Mouse (Mus musculus) forebrain, embryonic 14.5 days (tissue): ENCODE measurements at regions not wholly inside any gene's neighbourhood (a gene's known extent, or its start where the extent isn't known, plus 50 kb on each side); places are given as distances from the start of the nearest gene placed in this dataset.

Experiments used
- ATAC-seq: fragments of 200-750 bp; cut with Nextera tagmentation; 2 replicates; pipeline ENCODE4 v1.8.0; 2017; ENCODE audit warnings: mild to moderate bottlenecking, moderate library complexity
- DNase-seq: peaks from one replicate; pipeline ENCODE4 v3.0.0-alpha.2; 2015; ENCODE audit warnings: low spot score
- H3K27ac ChIP-seq: fragments of 300-500 bp; sonication (generic); 2 replicates; pipeline ENCODE4 v1.5.1; 2014; ENCODE audit warnings: low read depth, mild to moderate bottlenecking, control low read depth, low read length, moderate library complexity
- H3K27me3 ChIP-seq: fragments of 300-500 bp; sonication (generic); replicated peaks from 2 replicates; pipeline ENCODE4 v1.6.1; 2014; ENCODE audit warnings: low read length, control low read depth, mixed read lengths; ENCODE audit not compliant: control insufficient read depth, insufficient read depth
- H3K36me3 ChIP-seq: fragments of 300-500 bp; sonication (generic); 2 replicates; pipeline ENCODE4 v1.6.1; 2014; ENCODE audit warnings: low read length, control low read depth; ENCODE audit not compliant: control insufficient read depth, insufficient read depth
- H3K4me1 ChIP-seq: fragments of 300-500 bp; sonication (generic); 2 replicates; pipeline ENCODE4 v1.6.1; 2014; ENCODE audit warnings: antibody characterized with exemption, low read length, control low read depth; ENCODE audit not compliant: control insufficient read depth, insufficient read depth
- H3K4me2 ChIP-seq: fragments of 300-500 bp; sonication (generic); 2 replicates; pipeline ENCODE4 v1.6.1; 2014; ENCODE audit warnings: mild to moderate bottlenecking, control low read depth, low read length
- H3K4me3 ChIP-seq: fragments of 300-500 bp; sonication (generic); 2 replicates; pipeline ENCODE4 v1.5.1; 2014; ENCODE audit warnings: low read depth, low read length, control low read depth
- H3K9ac ChIP-seq: fragments of 300-500 bp; sonication (generic); 2 replicates; pipeline ENCODE4 v1.6.1; 2014; ENCODE audit warnings: mild to moderate bottlenecking, low read length, control low read depth, moderate library complexity
- H3K9me3 ChIP-seq: fragments of 300-500 bp; sonication (generic); replicated peaks from 2 replicates; pipeline ENCODE4 v1.6.1; 2016; ENCODE audit warnings: low read length, control low read depth, mixed read lengths; ENCODE audit not compliant: control insufficient read depth
- WGBS: fragments of 180-500 bp; shearing (Covaris S2); extraction: QIAGEN DNeasy Blood & Tissue Kit; methylation state at CpG from one replicate; pipeline ENCODE4 v1.1.7; 2014; 5-methylcytosine and 5-hydroxymethylcytosine counted together

DNA sequence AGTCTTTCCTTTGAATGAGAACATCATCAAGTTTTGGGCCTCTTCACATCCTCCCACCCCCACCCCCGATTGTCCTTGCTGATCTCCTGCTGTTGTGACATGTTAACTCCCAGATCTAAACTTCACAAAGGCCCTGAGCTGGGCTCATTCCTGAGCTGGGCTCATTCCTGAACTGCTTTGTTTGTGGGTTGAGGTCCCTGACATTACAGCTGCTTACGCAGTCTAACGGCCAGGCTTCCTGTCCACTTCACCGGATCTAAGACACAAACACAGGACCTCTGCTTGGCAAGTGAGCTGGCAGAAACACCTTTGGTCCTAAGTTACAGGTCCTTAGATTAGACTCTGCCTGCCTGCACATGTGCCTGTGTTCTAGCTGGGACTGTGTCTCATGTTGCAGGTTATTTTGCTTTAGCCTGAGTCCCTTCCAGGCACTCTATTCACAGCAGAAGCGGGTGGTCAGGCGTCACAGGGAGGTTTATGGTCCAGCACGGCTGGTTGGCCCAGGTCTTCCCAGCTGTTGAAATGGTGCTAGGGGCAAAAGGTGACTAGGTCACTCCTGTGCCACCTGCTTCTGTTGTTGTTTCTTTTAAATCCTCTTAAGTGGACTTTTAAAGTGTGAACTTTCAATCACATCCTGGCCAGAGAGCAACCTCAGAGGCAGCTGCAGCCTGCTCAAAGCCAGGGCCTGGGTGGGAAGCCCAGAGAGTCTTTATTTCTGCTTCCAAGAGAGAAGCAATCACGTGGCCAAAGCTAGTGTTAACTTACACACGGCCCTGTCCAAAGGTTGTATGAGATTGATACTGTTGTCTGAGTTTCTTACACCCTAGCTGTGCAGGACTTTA, 79.1 kb downstream of the Foxb1 start:
- no peak overlapping the region for H3K4me3 ChIP-seq
- H3K9ac ChIP-seq, result no peak overlapping the region
- H3K27ac ChIP-seq, result no peak overlapping the region
- DNase-seq, result no peak
- no peaks in the 10 kb centered on the region for H3K9me3 ChIP-seq
- H3K4me1 ChIP-seq, result 0 out of 2 replicates have a peak, but pooled peaks cover under 1% of the 10 kb centered on the region
- H3K27me3 ChIP-seq, result peaks cover 4% of the 10 kb centered on the region; the same call in 1 of the 2 replicates
- no peaks in the 10 kb centered on the region for H3K36me3 ChIP-seq
- ATAC-seq, result no peak
- H3K4me2 ChIP-seq, result no peak overlapping the region
- 14% methylated on average over 9 of the region's 9 CpGs for WGBS

DNA sequence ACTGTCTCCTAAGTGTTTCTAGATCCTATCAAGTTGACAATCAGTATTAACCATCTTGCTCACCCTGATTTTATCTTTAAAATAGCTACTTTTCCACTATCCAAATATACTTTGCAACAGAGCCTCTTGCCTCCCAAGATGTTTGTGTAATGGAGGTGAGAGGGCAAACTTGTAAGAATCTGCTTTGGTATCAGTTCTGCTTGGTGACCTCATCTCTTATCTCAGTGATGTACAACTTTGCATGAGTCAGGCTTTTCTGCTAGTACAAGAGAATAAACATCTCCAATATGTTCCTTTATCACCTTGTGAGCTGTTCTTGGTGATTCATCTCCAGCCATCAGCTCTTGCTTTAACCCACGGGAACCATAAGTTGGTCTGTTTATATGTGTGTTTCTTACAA, 82.1 kb downstream of the Foxb1 start:
- 95% methylated on average over 1 of the region's 1 CpGs for WGBS
- Histone ChIP-seq H3K4me2 (no peak overlapping the region), H3K36me3 (no peaks in the 10 kb centered on the region), H3K9ac (no peak overlapping the region), H3K4me1 (no peaks in the 10 kb centered on the region), H3K27ac (no peak overlapping the region), H3K4me3 (no peak overlapping the region), H3K27me3 (peaks cover 16% of the 10 kb centered on the region; the same call in 1 of the 2 replicates), H3K9me3 (0 out of 2 replicates have a peak, but pooled peaks cover 2% of the 10 kb centered on the region)
- ATAC-seq (no peak), DNase-seq (no peak)

DNA sequence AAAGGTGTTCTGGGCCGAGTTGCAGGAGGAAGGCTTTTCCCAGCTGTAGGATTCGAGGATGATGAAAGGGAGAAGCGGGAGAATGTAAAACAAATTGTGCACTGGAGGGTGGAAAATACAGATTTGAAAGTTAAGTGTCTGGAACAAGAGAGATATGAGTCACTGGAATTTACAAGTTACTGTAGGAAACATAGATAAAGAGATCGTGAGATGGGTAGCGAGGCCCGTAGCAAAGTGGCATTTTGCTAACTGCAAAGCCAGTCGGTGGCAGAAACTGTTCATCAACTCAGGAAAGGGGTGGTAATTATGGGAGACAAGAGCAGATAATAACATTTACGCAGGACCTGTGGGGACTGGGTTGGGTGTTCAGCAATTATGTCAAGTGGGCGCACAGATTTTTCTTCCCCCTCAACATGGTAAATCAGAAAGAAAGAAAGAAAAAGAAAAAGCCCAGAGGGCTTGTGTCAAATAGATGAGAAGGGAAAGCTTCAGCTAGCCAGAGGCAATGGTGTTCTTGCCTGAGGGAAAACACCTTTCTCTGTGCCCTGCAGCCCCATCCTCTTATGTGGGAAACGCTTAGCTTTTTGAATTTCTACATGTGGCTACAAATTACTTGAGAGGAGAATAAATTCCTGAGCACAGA, 87.2 kb downstream of the Foxb1 start:
- no peak overlapping the region for H3K9ac ChIP-seq
- H3K4me2 ChIP-seq, result no peak overlapping the region
- H3K27ac ChIP-seq, result no peak overlapping the region
- no peak overlapping the region for H3K4me3 ChIP-seq
- H3K36me3 ChIP-seq, result no peaks in the 10 kb centered on the region
- WGBS, result 57% methylated on average over 10 of the region's 10 CpGs
- peaks cover 19% of the 10 kb centered on the region for H3K4me1 ChIP-seq
- no peak for DNase-seq
- H3K27me3 ChIP-seq, result peaks cover 51% of the 10 kb centered on the region
- no peak for ATAC-seq
- H3K9me3 ChIP-seq, result 0 out of 2 replicates have a peak, but pooled peaks cover 2% of the 10 kb centered on the region

DNA sequence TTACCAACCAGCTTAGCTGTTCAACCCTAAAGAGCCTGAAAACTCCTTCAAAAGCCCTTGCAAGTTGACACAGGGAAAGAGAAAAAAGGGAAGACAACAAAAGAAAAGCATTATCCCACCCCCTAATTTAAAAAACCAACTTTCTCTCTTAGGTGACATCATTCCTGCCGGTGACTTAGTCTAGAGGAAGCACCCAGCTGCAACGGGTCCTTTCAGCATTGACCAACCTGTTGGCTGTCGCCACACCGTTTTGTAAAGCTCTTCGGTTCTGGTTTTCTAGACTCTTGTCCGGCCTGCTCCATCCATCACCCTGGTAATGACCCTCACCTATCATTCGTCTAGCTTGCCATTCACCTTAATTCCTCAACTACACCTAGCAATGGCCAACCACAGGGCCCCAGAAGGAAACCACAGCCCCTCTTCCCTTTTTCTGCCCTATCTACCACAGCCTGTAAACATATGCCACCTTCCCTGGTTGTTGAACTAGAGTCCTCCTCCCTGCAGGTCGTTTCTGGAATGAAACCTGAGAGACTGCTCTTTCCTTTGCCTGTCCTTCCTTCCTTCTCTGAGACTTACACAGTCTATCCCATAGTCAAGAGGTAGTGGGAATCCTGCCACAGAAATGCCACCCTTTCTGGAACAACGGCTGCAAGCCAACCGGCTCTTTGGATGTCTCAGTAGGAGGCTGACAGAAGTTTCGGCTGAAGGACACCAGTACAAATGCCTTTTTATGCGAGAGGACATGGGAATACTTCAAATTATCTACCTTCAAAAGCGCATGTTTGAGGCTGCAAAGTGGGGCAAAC, 87.9 kb downstream of the Foxb1 start:
- no peaks in the 10 kb centered on the region for H3K36me3 ChIP-seq
- DNase-seq, result no peak

DNA sequence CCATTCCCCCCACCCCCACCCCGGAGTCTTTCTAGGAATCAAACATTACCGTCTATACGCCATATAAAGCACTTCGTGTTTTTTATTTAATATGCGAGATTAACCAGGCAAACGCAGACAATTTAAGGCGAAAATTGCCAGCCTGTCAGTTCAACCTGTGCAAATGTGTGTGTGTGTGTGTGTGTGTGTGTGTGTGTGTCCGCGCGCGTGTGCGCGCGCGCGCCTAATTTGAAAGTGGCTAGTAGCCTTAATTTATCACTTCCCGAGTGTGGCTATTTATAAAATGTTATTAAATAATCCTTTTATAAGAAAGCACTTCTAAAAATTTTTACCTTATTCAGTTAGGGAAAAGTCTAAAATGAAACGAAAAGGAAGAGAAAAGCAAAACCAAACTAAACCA, 89.5 kb downstream of the Foxb1 start:
- WGBS, result 2% methylated on average over 18 of the region's 18 CpGs
- peak; percentile 2; the same call in 1 of the 2 replicates for ATAC-seq
- Histone ChIP-seq H3K4me1 (peaks cover 22% of the 10 kb centered on the region), H3K9ac (no peak overlapping the region; the same call in 1 of the 2 replicates), H3K9me3 (0 out of 2 replicates have a peak, but pooled peaks cover 2% of the 10 kb centered on the region), H3K27me3 (peaks cover 66% of the 10 kb centered on the region), H3K4me3 (peak overlapping the region; percentile 10; the same call in 1 of the 2 replicates), H3K4me2 (peak overlapping the region; percentile 41), H3K36me3 (no peaks in the 10 kb centered on the region), H3K27ac (no peak overlapping the region)
- DNase-seq, result peak; percentile 28

More for the DNA sequence above, 87.9 kb downstream of the Foxb1 start:
- H3K4me3 ChIP-seq, result no peak overlapping the region
- H3K9me3 ChIP-seq, result 0 out of 2 replicates have a peak, but pooled peaks cover 2% of the 10 kb centered on the region
- H3K27me3 ChIP-seq, result peaks cover 58% of the 10 kb centered on the region
- no peak overlapping the region for H3K9ac ChIP-seq
- no peak overlapping the region for H3K27ac ChIP-seq
- ATAC-seq, result no peak
- WGBS, result 60% methylated on average over 13 of the region's 13 CpGs
- peaks cover 19% of the 10 kb centered on the region for H3K4me1 ChIP-seq
- H3K4me2 ChIP-seq, result no peak overlapping the region

DNA sequence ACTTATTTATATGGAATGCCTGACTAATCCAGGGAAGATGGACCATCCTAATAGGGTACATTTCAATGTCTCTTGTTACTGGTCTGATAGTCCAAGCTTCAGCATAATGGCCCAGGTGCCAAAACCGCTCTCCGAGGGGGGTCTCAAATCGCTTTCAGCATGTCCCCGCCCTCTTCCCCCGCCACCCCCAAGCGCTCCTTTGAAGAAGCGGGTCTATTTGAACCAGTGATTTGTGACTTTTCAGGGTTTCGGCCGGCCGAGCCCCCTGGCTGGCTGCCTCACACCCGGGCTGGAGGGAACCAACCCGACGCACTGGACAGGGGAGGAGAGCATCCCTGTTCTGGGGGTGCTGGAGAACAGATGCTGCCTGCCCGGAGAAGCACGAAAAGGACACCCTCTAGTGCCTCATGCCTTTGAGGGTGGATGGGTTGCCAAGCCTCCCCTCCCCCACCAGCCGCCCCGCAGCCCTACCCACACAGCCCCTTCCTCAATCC, 90.1 kb downstream of the Foxb1 start:
- Histone ChIP-seq H3K4me1 (peaks cover 22% of the 10 kb centered on the region), H3K9ac (no peak overlapping the region; the same call in 1 of the 2 replicates), H3K4me2 (peak overlapping the region; percentile 41), H3K4me3 (peak overlapping the region; percentile 10; the same call in 1 of the 2 replicates), H3K9me3 (0 out of 2 replicates have a peak, but pooled peaks cover 2% of the 10 kb centered on the region), H3K36me3 (no peaks in the 10 kb centered on the region), H3K27me3 (peaks cover 70% of the 10 kb centered on the region), H3K27ac (no peak overlapping the region)
- DNase-seq, result peak; percentile 55
- ATAC-seq, result peak; percentile 70
- WGBS, result 1% methylated on average over 17 of the region's 17 CpGs

DNA sequence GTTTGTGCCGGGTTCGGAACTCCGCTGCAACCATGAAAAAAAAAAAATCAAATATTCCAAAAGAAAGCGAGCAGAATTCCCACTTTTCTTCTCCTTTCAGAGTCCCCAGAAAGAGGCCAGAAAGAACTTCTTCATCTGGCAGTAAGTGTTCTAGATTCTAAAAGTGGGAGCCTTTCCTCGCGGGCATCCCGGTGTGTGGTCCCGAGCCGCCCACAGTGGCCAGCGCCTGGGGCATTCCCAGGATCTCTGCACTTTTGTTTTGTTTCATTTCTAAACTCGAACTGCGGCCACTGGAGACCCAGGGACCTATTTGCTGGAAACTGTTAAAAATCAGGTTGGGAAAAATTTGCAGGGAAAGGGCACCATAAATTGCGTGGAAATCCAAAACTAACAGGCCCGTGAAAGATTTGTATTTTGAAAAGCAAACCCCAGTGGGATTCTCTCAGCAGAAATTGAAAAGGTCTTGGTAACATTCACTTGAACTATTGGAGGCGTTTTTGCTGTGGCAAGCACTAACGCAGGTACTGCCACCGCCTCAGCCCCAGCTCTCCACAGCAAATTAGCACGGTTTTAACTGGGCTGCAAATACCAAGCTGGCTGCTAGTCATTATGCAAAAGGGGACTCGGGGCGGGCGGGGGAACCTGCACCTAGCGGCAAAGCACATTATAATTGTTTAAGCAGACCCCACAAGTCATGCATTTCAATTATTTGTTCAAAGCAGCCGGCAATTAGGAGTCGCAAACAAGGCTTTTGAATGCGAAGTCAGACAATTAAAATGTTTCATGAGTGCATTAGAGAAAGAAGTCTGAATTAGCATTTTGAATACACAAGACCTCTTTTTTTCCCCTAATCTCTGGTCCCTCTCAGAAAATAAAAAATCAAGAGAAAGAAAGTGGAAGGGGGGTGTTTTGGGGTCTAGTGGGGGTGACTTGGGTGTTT, 90.9 kb downstream of the Foxb1 start:
- peak; percentile 74 for ATAC-seq
- Histone ChIP-seq H3K27me3 (peaks cover 75% of the 10 kb centered on the region), H3K9ac (no peak overlapping the region), H3K36me3 (no peaks in the 10 kb centered on the region), H3K27ac (no peak overlapping the region), H3K4me2 (peak overlapping the region; percentile 41), H3K9me3 (0 out of 2 replicates have a peak, but pooled peaks cover 2% of the 10 kb centered on the region), H3K4me1 (peaks cover 22% of the 10 kb centered on the region), H3K4me3 (0 out of 2 replicates have a peak overlapping the region, but pooled peaks have one; percentile 10)
- peak; percentile 87 for DNase-seq
- WGBS, result under 1% methylated on average over 25 of the region's 25 CpGs
